Mouse (Mus musculus): Measurements from ENCODE around the gene Ano5. TPM values are rescaled to one million over a fixed set of nuclear protein-coding genes. Genes with fewer than 3 reads are reported as not detected.

The Ano5 gene
- total RNA-seq, 1 experiment, result 0.22 TPM

GRCm38 (mm10) chr7:51617941-51618340 lies 107.1 kb downstream of the Ano5 start:
- TF ChIP-seq HCFC1 (IDR thresholded peaks at IDR 0.05; ENCODE audit: borderline replicate concordance, insufficient read depth, low read length) (no peak), MAFK (IDR thresholded peaks at IDR 0.05; ENCODE audit: insufficient read depth, low read depth, low read length) (no peak), ZC3H11A (IDR thresholded peaks at IDR 0.05; ENCODE audit: borderline replicate concordance, low read depth, low read length) (no peak), ZNF384 (IDR thresholded peaks at IDR 0.05; ENCODE audit: low read depth, low read length) (no peak), CHD2 (IDR thresholded peaks at IDR 0.05; ENCODE audit: low read depth, low read length) (no peak)
- in situ Hi-C loops (cut with MboI; ENCODE audit: low sequenced_read_pairs in 2 of 2, unreplicated experiment in 2 of 2), result no loop called here

GRCm38 (mm10) chr7:51618412-51618811 lies 107.6 kb downstream of the Ano5 start:
- DNase-seq (ENCODE audit: low read depth, low spot score), result no peak
- no peak overlapping the region for H3K9ac ChIP-seq (ENCODE audit: insufficient read depth, low read depth, low read length, poor library complexity, severe bottlenecking)
- TF ChIP-seq CHD2 (IDR thresholded peaks at IDR 0.05; ENCODE audit: low read depth, low read length), result no peak
- TF ChIP-seq ZC3H11A (IDR thresholded peaks at IDR 0.05; ENCODE audit: borderline replicate concordance, low read depth, low read length), result no peak
- no peak for TF ChIP-seq MAFK (IDR thresholded peaks at IDR 0.05; ENCODE audit: insufficient read depth, low read depth, low read length)
- no peak for TF ChIP-seq ZNF384 (IDR thresholded peaks at IDR 0.05; ENCODE audit: low read depth, low read length)
- no peak for TF ChIP-seq HCFC1 (IDR thresholded peaks at IDR 0.05; ENCODE audit: borderline replicate concordance, insufficient read depth, low read length)
- H3K9me3 ChIP-seq (ENCODE audit: control insufficient read depth, insufficient read depth, low read depth, low read length), result no peaks in the 10 kb centered on the region
- no peaks in the 10 kb centered on the region for H3K36me3 ChIP-seq (ENCODE audit: control insufficient read depth, insufficient read depth, low read length, poor library complexity, severe bottlenecking)
- no peaks in the 10 kb centered on the region; a peak in 1 of 4 replicates for H3K4me1 ChIP-seq (ENCODE audit: control insufficient read depth in 2 of 2, insufficient read depth in 2 of 2, low read length in 2 of 2, poor library complexity in 1 of 2)
- no peak overlapping the region for H3K27ac ChIP-seq (ENCODE audit: insufficient read depth, low read depth, low read length, poor library complexity, severe bottlenecking)
- in situ Hi-C loops (cut with MboI; ENCODE audit: low sequenced_read_pairs in 2 of 2, unreplicated experiment in 2 of 2), result no loop called here
- no peak overlapping the region for H3K4me3 ChIP-seq (ENCODE audit: insufficient read depth in 1 of 2, low read depth in 1 of 2, low read length in 2 of 2, poor library complexity in 1 of 2, severe bottlenecking in 1 of 2)

More at GRCm38 (mm10) chr7:51617941-51618340, 107.1 kb downstream of the Ano5 start:
- Histone ChIP-seq H3K4me3 (ENCODE audit: insufficient read depth in 1 of 2, low read depth in 1 of 2, low read length in 2 of 2, poor library complexity in 1 of 2, severe bottlenecking in 1 of 2) (no peak overlapping the region), H3K27ac (ENCODE audit: insufficient read depth, low read depth, low read length, poor library complexity, severe bottlenecking) (no peak overlapping the region), H3K9me3 (ENCODE audit: control insufficient read depth, insufficient read depth, low read depth, low read length) (no peaks in the 10 kb centered on the region), H3K9ac (ENCODE audit: insufficient read depth, low read depth, low read length, poor library complexity, severe bottlenecking) (no peak overlapping the region), H3K4me1 (ENCODE audit: control insufficient read depth in 2 of 2, insufficient read depth in 2 of 2, low read length in 2 of 2, poor library complexity in 1 of 2) (no peaks in the 10 kb centered on the region; a peak in 1 of 4 replicates), H3K36me3 (ENCODE audit: control insufficient read depth, insufficient read depth, low read length, poor library complexity, severe bottlenecking) (no peaks in the 10 kb centered on the region)
- DNase-seq (ENCODE audit: low read depth, low spot score), result no peak

GRCm38 (mm10) chr7:51619977-51620376 lies 109.1 kb downstream of the Ano5 start:
- in situ Hi-C loops (cut with MboI; ENCODE audit: low sequenced_read_pairs in 2 of 2, unreplicated experiment in 2 of 2), result no loop called here
- H3K4me3 ChIP-seq (ENCODE audit: insufficient read depth in 1 of 2, low read depth in 1 of 2, low read length in 2 of 2, poor library complexity in 1 of 2, severe bottlenecking in 1 of 2), result no peak overlapping the region
- H3K9me3 ChIP-seq (ENCODE audit: control insufficient read depth, insufficient read depth, low read depth, low read length), result no peaks in the 10 kb centered on the region
- H3K9ac ChIP-seq (ENCODE audit: insufficient read depth, low read depth, low read length, poor library complexity, severe bottlenecking), result no peak overlapping the region
- DNase-seq (ENCODE audit: low read depth, low spot score), result no peak
- H3K27ac ChIP-seq (ENCODE audit: insufficient read depth, low read depth, low read length, poor library complexity, severe bottlenecking), result no peak overlapping the region
- TF ChIP-seq HCFC1 (IDR thresholded peaks at IDR 0.05; ENCODE audit: borderline replicate concordance, insufficient read depth, low read length), result no peak
- TF ChIP-seq ZNF384 (IDR thresholded peaks at IDR 0.05; ENCODE audit: low read depth, low read length), result no peak
- TF ChIP-seq CHD2 (IDR thresholded peaks at IDR 0.05; ENCODE audit: low read depth, low read length), result no peak
- no peak for TF ChIP-seq MAFK (IDR thresholded peaks at IDR 0.05; ENCODE audit: insufficient read depth, low read depth, low read length)
- no peak for TF ChIP-seq ZC3H11A (IDR thresholded peaks at IDR 0.05; ENCODE audit: borderline replicate concordance, low read depth, low read length)
- no peaks in the 10 kb centered on the region; a peak in 1 of 4 replicates for H3K4me1 ChIP-seq (ENCODE audit: control insufficient read depth in 2 of 2, insufficient read depth in 2 of 2, low read length in 2 of 2, poor library complexity in 1 of 2)
- H3K36me3 ChIP-seq (ENCODE audit: control insufficient read depth, insufficient read depth, low read length, poor library complexity, severe bottlenecking), result no peaks in the 10 kb centered on the region

- Histone ChIP-seq H3K9me3 (ENCODE audit: control insufficient read depth, insufficient read depth, low read depth, low read length) (no peaks in the 10 kb centered on the region), H3K36me3 (ENCODE audit: control insufficient read depth, insufficient read depth, low read length, poor library complexity, severe bottlenecking) (no peaks in the 10 kb centered on the region), H3K4me1 (ENCODE audit: control insufficient read depth in 2 of 2, insufficient read depth in 2 of 2, low read length in 2 of 2, poor library complexity in 1 of 2) (no peaks in the 10 kb centered on the region; a peak in 1 of 4 replicates), H3K9ac (ENCODE audit: insufficient read depth, low read depth, low read length, poor library complexity, severe bottlenecking) (no peak within 1 kb of the TSS), H3K4me3 (ENCODE audit: insufficient read depth in 1 of 2, low read depth in 1 of 2, low read length in 2 of 2, poor library complexity in 1 of 2, severe bottlenecking in 1 of 2) (peak within 1 kb of the TSS; percentile 44 to 60; a peak in 3 of 4 replicates), H3K27ac (ENCODE audit: insufficient read depth, low read depth, low read length, poor library complexity, severe bottlenecking) (no peak within 1 kb of the TSS)
- peak; percentile 72 for DNase-seq (ENCODE audit: low read depth, low spot score)
- in situ Hi-C loops (cut with MboI; ENCODE audit: low sequenced_read_pairs in 2 of 2, unreplicated experiment in 2 of 2), result no loop called here
- no peak for TF ChIP-seq CHD2 (IDR thresholded peaks at IDR 0.05; ENCODE audit: low read depth, low read length)
- TF ChIP-seq HCFC1 (IDR thresholded peaks at IDR 0.05; ENCODE audit: borderline replicate concordance, insufficient read depth, low read length), result no peak
- no peak for TF ChIP-seq MAFK (IDR thresholded peaks at IDR 0.05; ENCODE audit: insufficient read depth, low read depth, low read length)
- TF ChIP-seq ZNF384 (IDR thresholded peaks at IDR 0.05; ENCODE audit: low read depth, low read length), result no peak
- no peak for TF ChIP-seq ZC3H11A (IDR thresholded peaks at IDR 0.05; ENCODE audit: borderline replicate concordance, low read depth, low read length)
Measured at GRCm38 (mm10) chr7:51621694-51622145, 110.9 kb downstream of the Ano5 start, which contains the start of gene Slc17a6. Slc17a6 (plus strand) TSS chr7:51622006.
